Mouse (Mus musculus): ENCODE data around the gene Gm21739. TPM values are rescaled to one million over a fixed set of nuclear protein-coding genes. Genes with fewer than 3 reads are reported as not detected.

Gm21739 gene
- not detected in 2 replicates for polyA plus RNA-seq (2012; rRNA removed)

GRCm38 (mm10) chrY:44264344-44264743 is at the start of gene Gm21739:
Gm21739 (minus strand) TSS chrY:44264444.

